Mouse (Mus musculus) intestine, postnatal 0 days (tissue): ENCODE measurements at regions not wholly inside any gene's neighbourhood (a gene's known extent, or its start where the extent isn't known, plus 50 kb on each side); places are given as distances from the start of the nearest gene placed in this dataset.

Experiments
- ATAC-seq: fragments of 200-750 bp; cut with Nextera tagmentation; 2 replicates; pipeline ENCODE4 v1.8.0; 2017; ENCODE audit warnings: mild to moderate bottlenecking, moderate TSS enrichment, moderate library complexity
- H3K27ac ChIP-seq: fragments of 300-500 bp; sonication (generic); 2 replicates; pipeline ENCODE4 v1.5.1; 2014; ENCODE audit warnings: mild to moderate bottlenecking, low read depth, low read length, moderate library complexity
- H3K27me3 ChIP-seq: fragments of 300-500 bp; sonication (generic); replicated peaks from 2 replicates; pipeline ENCODE4 v1.6.1; 2014; ENCODE audit warnings: low read length, mixed read lengths; ENCODE audit not compliant: control insufficient read depth, insufficient read depth
- H3K36me3 ChIP-seq: fragments of 300-500 bp; sonication (generic); 2 replicates; pipeline ENCODE4 v1.6.1; 2014; ENCODE audit warnings: mild to moderate bottlenecking, moderate library complexity; ENCODE audit not compliant: control insufficient read depth, insufficient read depth
- H3K4me1 ChIP-seq: fragments of 300-500 bp; sonication (generic); replicated peaks from 2 replicates; pipeline ENCODE4 v1.6.1; 2014; ENCODE audit warnings: antibody characterized with exemption, low read length, mixed read lengths; ENCODE audit not compliant: control insufficient read depth, insufficient read depth
- H3K4me2 ChIP-seq: fragments of 300-500 bp; sonication (generic); replicated peaks from 2 replicates; pipeline ENCODE4 v1.6.1; 2014; ENCODE audit warnings: low read depth, mild to moderate bottlenecking, moderate library complexity
- H3K4me3 ChIP-seq: fragments of 300-500 bp; sonication (generic); 2 replicates; pipeline ENCODE4 v1.5.1; 2014; ENCODE audit warnings: low read depth, low read length
- H3K9ac ChIP-seq: fragments of 300-500 bp; sonication (generic); 2 replicates; pipeline ENCODE4 v1.6.1; 2014; ENCODE audit warnings: mild to moderate bottlenecking, low read depth, low read length
- H3K9me3 ChIP-seq: fragments of 300-500 bp; sonication (generic); 2 replicates; pipeline ENCODE4 v1.6.1; 2016; ENCODE audit warnings: mixed run types; ENCODE audit not compliant: control insufficient read depth
- CTCF ChIP-seq: sonication (generic); IDR thresholded peaks from 2 replicates; pipeline ENCODE4 v1.5.1; 2016; ENCODE audit warnings: low read depth, mild to moderate bottlenecking, control low read depth, antibody characterized with exemption, moderate library complexity
- WGBS: fragments of 180-500 bp; shearing (Covaris S2); extraction: QIAGEN DNeasy Blood & Tissue Kit; methylation state at CpG from one replicate; pipeline ENCODE4 v1.1.7; 2014; 5-methylcytosine and 5-hydroxymethylcytosine counted together

DNA sequence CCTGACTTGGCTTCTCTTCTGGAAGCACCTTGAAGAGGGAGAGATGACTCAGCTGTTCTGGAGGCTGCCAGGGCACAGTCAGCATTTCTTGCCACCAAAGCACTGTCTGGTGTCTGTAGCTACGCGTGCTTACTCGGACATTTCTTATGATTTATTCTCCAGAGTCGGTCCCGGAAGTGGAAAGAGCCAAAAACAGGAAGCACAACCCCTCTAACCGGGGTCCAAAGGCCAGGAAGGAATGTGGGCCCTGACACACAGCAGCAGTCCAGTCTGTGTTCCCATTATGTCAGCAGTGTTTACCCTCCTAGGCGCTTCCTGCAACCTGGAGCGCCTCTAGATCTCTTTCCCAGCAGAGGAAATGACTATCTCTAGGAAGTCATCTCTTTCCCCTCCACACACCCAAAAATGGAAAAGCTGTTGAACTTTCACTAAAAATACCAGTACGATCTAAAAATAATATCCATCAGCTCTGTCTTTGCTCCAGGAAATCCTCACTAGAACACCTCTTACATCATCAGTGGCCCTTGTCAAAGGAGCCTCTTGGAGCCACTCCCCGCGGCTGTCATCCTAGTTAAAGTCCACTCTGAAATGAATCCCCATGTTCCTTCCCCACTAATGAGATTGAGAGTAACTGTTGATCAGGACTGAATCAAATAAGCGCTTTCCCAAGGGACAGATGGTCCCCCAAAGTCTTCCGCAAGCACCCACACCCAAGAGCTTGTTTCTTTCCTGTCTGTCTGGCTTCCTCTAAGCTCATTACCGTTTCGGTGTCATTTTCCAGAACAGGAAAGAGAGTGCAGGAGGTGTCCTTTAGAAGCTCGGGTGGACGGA, 264.7 kb upstream of the Pard3b start:
- H3K27ac ChIP-seq, result no peak overlapping the region
- H3K4me1 ChIP-seq, result no peaks in the 10 kb centered on the region
- H3K9ac ChIP-seq, result no peak overlapping the region
- no peaks in the 10 kb centered on the region for H3K9me3 ChIP-seq
- no peaks in the 10 kb centered on the region for H3K36me3 ChIP-seq
- no peak overlapping the region for H3K4me3 ChIP-seq
- H3K27me3 ChIP-seq, result no peaks in the 10 kb centered on the region
- WGBS, result 60% methylated on average over 17 of the region's 17 CpGs
- TF ChIP-seq CTCF, result no peak
- no peak overlapping the region for H3K4me2 ChIP-seq
- peak; percentile 31; the same call in 1 of the 2 replicates for ATAC-seq

DNA sequence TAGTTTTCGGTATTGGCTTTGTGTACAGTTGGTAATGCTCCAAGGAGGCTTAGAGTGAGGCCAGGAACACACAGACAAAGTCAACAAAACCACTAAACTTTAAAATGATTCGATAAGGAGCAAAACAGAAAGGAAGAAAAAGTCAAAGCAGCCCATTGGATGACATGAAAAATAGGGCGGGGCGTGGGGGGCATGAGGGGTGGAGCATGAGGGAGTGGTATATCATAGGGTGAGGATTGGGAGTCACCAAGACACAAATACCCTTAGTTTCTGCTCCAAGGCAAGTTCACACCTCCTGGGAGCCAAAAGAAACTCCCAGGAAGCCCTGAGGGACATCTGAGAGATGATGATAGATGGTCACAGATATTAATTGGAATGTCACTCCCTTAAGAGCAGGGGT, 262.2 kb upstream of the Pard3b start:
- Histone ChIP-seq H3K4me2 (peak overlapping the region; percentile 39; the same call in 1 of the 2 replicates), H3K9me3 (no peaks in the 10 kb centered on the region), H3K27me3 (no peaks in the 10 kb centered on the region), H3K9ac (no peak overlapping the region), H3K27ac (no peak overlapping the region), H3K4me1 (0 out of 2 replicates have a peak, but pooled peaks cover 3% of the 10 kb centered on the region), H3K4me3 (no peak overlapping the region), H3K36me3 (no peaks in the 10 kb centered on the region)
- 41% methylated on average over 4 of the region's 4 CpGs for WGBS
- no peak for TF ChIP-seq CTCF
- ATAC-seq, result no peak

DNA sequence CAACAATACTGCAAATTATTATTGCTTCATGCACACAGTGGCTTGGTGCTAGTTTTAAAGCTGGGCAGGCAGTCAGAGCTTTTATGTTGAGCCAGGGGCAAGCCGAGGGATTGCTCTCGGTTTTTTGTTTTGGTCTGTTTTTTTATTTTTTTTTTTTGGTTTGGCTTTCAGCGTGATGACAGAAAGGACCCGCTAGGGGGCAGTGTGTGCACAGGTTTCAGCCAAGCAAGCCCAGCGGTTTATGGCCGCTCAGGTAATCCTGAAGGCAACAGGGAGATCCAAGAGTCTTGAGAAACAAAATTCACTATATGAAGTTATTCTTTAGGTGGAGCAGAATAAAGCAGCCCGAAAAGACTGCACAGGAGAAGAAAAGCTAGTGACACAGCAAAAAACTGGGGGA, 261.6 kb upstream of the Pard3b start:
- H3K27me3 ChIP-seq, result no peaks in the 10 kb centered on the region
- H3K27ac ChIP-seq, result no peak overlapping the region
- H3K9ac ChIP-seq, result no peak overlapping the region
- H3K4me1 ChIP-seq, result 0 out of 2 replicates have a peak, but pooled peaks cover 3% of the 10 kb centered on the region
- H3K36me3 ChIP-seq, result no peaks in the 10 kb centered on the region
- WGBS, result under 1% methylated on average over 7 of the region's 7 CpGs
- peak; percentile 88 for TF ChIP-seq CTCF
- H3K9me3 ChIP-seq, result no peaks in the 10 kb centered on the region
- H3K4me2 ChIP-seq, result peak overlapping the region; percentile 39
- H3K4me3 ChIP-seq, result no peak overlapping the region
- ATAC-seq, result no peak

DNA sequence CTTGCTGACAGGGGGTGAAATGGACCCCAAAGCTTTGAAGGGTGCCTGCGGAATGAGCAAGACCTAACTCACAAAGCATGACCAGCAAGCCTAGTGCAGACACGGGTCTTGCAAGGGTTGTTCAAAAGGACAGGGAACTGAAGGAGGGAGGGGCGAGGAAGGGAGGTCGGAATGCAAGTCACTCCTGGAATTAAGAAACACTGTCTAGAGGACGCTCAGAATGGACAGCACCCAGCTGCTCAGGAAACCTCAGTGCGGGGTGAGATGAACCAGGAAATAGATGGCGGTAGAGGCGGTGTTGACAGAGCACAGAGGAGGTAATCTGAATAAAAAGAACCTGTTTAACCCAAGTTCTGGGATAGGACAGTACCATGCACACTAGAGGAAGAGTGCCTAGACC, 260.4 kb upstream of the Pard3b start:
- Histone ChIP-seq H3K27ac (no peak overlapping the region), H3K36me3 (no peaks in the 10 kb centered on the region), H3K27me3 (no peaks in the 10 kb centered on the region), H3K9me3 (no peaks in the 10 kb centered on the region), H3K9ac (no peak overlapping the region), H3K4me2 (no peak overlapping the region), H3K4me1 (0 out of 2 replicates have a peak, but pooled peaks cover 3% of the 10 kb centered on the region), H3K4me3 (no peak overlapping the region)
- TF ChIP-seq CTCF, result no peak
- WGBS, result 54% methylated on average over 8 of the region's 8 CpGs
- peak; percentile 22; the same call in 1 of the 2 replicates for ATAC-seq

DNA sequence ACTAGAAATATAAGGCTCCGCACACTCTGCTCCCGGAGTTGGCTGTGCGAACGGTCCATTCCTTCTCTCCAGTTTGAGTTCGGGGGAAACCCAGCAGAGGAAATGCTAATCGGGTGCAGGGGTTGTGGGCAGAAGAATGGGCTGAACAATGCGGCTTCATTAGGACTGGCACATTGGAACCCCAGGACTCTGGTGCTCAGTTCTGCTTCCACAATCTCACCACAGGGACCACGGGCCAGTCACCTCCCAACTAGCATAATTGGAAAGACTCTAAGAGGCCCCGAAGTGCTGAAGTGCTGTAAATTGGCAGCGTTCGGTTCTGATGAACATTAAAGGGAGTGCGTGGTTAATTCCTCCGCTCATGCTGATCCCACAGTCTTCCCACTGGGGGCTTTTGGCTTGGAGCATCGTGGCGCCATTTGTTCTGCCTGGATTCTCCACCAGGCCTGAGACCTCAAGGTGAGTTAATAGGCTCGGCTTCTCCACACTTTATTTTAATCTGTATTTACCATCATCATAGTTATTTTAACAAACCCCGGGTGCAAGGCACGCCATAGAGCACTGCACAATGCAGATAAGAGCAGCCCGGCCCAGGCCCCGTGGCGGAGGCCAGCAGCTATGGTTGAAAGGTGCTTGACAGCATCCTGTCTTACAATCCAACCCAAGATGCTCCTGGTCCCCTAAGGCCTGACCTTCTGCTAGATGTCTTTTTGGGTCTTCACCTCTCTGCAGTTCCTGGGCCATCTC, 258.7 kb upstream of the Pard3b start:
- Histone ChIP-seq H3K4me3 (no peak overlapping the region), H3K4me2 (no peak overlapping the region), H3K9me3 (no peaks in the 10 kb centered on the region), H3K4me1 (0 out of 2 replicates have a peak, but pooled peaks cover 3% of the 10 kb centered on the region), H3K27me3 (no peaks in the 10 kb centered on the region), H3K27ac (no peak overlapping the region), H3K36me3 (no peaks in the 10 kb centered on the region), H3K9ac (no peak overlapping the region)
- no peak for ATAC-seq
- WGBS, result 87% methylated on average over 21 of the region's 21 CpGs
- no peak for TF ChIP-seq CTCF

DNA sequence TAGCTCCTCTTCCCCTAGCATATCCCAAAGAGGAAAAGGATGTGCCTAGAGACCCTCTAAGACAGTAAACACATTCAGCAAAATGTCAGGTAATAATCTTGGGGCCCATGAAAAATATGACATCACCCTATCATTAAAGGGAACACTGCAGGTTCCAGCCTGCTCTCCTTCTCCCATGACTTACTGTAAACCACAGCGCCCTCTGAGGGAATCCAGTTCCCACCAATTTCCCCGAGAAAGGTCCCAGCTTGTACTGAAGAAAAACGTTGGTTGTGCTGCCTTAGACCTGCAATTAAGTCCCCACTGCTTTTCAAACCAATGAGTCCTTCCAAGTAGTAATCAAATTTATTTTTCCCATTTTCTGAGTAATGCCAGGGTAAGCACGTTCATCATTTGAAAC, 251.0 kb upstream of the Pard3b start:
- no peak for ATAC-seq
- no peak overlapping the region for H3K4me3 ChIP-seq
- H3K9me3 ChIP-seq, result no peaks in the 10 kb centered on the region
- H3K9ac ChIP-seq, result no peak overlapping the region
- TF ChIP-seq CTCF, result peak; percentile 17; the same call in 1 of the 2 replicates
- H3K4me2 ChIP-seq, result no peak overlapping the region
- 37% methylated on average over 4 of the region's 4 CpGs for WGBS
- no peaks in the 10 kb centered on the region for H3K27me3 ChIP-seq
- H3K4me1 ChIP-seq, result no peaks in the 10 kb centered on the region
- H3K36me3 ChIP-seq, result no peaks in the 10 kb centered on the region
- H3K27ac ChIP-seq, result no peak overlapping the region
